ENCODE assay signal across 9 mouse cellular contexts in genomic region chr8:126398349-126398748, GRCm38 (mm10). TPM values are rescaled to one million over a fixed set of nuclear protein-coding genes. Genes with fewer than 3 reads are reported as not detected.
DNase-seq lines count a peak whose midpoint lies in the region; ATAC-seq and TF ChIP-seq lines count a peak whose summit lies in the region.
"Had no signal": no experiment of that assay in that cellular context is flagged by ENCODE, and none has a peak within 500 bp of the region (broad histone marks: within the 10 kb centered on the region; RNA-seq: fewer than 3 reads in every experiment).

No protein-coding gene starts in this region.

- H3K27ac ChIP-seq in hindbrain, postnatal 0 days, result no peak overlapping the region
- no peak overlapping the region for H3K27ac ChIP-seq in hindbrain, embryonic 14.5 days
- H3K27ac ChIP-seq in lung, postnatal 0 days (ENCODE audit: low read length), result no peak overlapping the region
- H3K27ac ChIP-seq: embryonic facial prominence, embryonic 15.5 days had no signal

- TF ChIP-seq EP300 in lung, postnatal 0 days (IDR thresholded peaks at IDR 0.05), result no peak

- ATAC-seq in hindbrain, postnatal 0 days, result no peak
- no peak for ATAC-seq in hindbrain, embryonic 14.5 days (ENCODE audit: low FRiP score)
- ATAC-seq in lung, postnatal 0 days, result no peak
- ATAC-seq in megakaryocyte progenitor cell, adult 5-6 weeks (replicated peaks; ENCODE audit: poor library complexity), result 0 out of 2 replicates have a peak, but pooled peaks have one; percentile 46

- H3K4me1 ChIP-seq in hindbrain, postnatal 0 days (ENCODE audit: insufficient read depth, low read length), result no peaks in the 10 kb centered on the region
- H3K4me1 ChIP-seq in hindbrain, embryonic 14.5 days (replicated peaks; ENCODE audit: control insufficient read depth, insufficient read depth, low read length), result no peaks in the 10 kb centered on the region; the same call in 1 of the 2 replicates
- H3K4me1 ChIP-seq in lung, postnatal 0 days (ENCODE audit: insufficient read depth, low read depth, low read length), result no peaks in the 10 kb centered on the region
- H3K4me1 ChIP-seq: embryonic facial prominence, embryonic 15.5 days had no signal

- no peaks in the 10 kb centered on the region for H3K27me3 ChIP-seq in hindbrain, postnatal 0 days (ENCODE audit: insufficient read depth, low read length)
- no peaks in the 10 kb centered on the region for H3K27me3 ChIP-seq in hindbrain, embryonic 14.5 days (ENCODE audit: control insufficient read depth, insufficient read depth, low read length)
- no peaks in the 10 kb centered on the region for H3K27me3 ChIP-seq in lung, postnatal 0 days (replicated peaks; ENCODE audit: insufficient read depth, low read length)
- H3K27me3 ChIP-seq: embryonic facial prominence, embryonic 15.5 days had no signal

- H3K4me3 ChIP-seq in hindbrain, postnatal 0 days (ENCODE audit: low read length), result no peak overlapping the region
- no peak overlapping the region for H3K4me3 ChIP-seq in hindbrain, embryonic 14.5 days (replicated peaks; ENCODE audit: low read length)
- H3K4me3 ChIP-seq in lung, postnatal 0 days (ENCODE audit: low read depth, low read length), result no peak overlapping the region
- H3K4me3 ChIP-seq: embryonic facial prominence, embryonic 15.5 days had no signal

- WGBS in hindbrain, postnatal 0 days, result 74% methylated on average over 3 of the region's 3 CpGs
- WGBS in hindbrain, embryonic 14.5 days, result 65% methylated on average over 3 of the region's 3 CpGs
- WGBS in lung, postnatal 0 days, result 66% methylated on average over 3 of the region's 3 CpGs

- no peak overlapping the region for H3K4me2 ChIP-seq in hindbrain, postnatal 0 days (ENCODE audit: low read depth, low read length)
- H3K4me2 ChIP-seq in hindbrain, embryonic 14.5 days (replicated peaks), result no peak overlapping the region
- no peak overlapping the region for H3K4me2 ChIP-seq in lung, postnatal 0 days (replicated peaks; ENCODE audit: low read depth, low read length)
- H3K4me2 ChIP-seq: embryonic facial prominence, embryonic 15.5 days had no signal

- H3K9ac ChIP-seq in hindbrain, postnatal 0 days (replicated peaks; ENCODE audit: low read length), result no peak overlapping the region
- H3K9ac ChIP-seq in hindbrain, embryonic 14.5 days, result no peak overlapping the region
- no peak overlapping the region for H3K9ac ChIP-seq in lung, postnatal 0 days (replicated peaks; ENCODE audit: low read depth)
- H3K9ac ChIP-seq: embryonic facial prominence, embryonic 15.5 days had no signal

- no peaks in the 10 kb centered on the region for H3K36me3 ChIP-seq in hindbrain, postnatal 0 days (ENCODE audit: insufficient read depth, low read length)
- H3K36me3 ChIP-seq in hindbrain, embryonic 14.5 days (replicated peaks; ENCODE audit: control insufficient read depth, insufficient read depth), result no peaks in the 10 kb centered on the region
- no peaks in the 10 kb centered on the region for H3K36me3 ChIP-seq in lung, postnatal 0 days (ENCODE audit: insufficient read depth, low read length)
- H3K36me3 ChIP-seq: embryonic facial prominence, embryonic 15.5 days had no signal

- no peak for DNase-seq in hindbrain, postnatal 0 days (ENCODE audit: low spot score)
- DNase-seq in hindbrain, embryonic 14.5 days (ENCODE audit: low spot score), result no peak
- DNase-seq in lung, postnatal 0 days (ENCODE audit: low spot score), result peak; percentile 17
- DNase-seq in lung, postnatal 25 days (ENCODE audit: low spot score), result no peak
- DNase-seq in brain, adult 2 months (ENCODE audit: low read depth, low spot score), result peak; percentile 37
- DNase-seq in frontal cortex, postnatal 14 days (ENCODE audit: low spot score in 2 of 2), result no peak
- DNase-seq: right cerebral cortex, postnatal 4 days had no signal

- TF ChIP-seq CTCF in hindbrain, postnatal 0 days (IDR thresholded peaks at IDR 0.05; ENCODE audit: low read depth), result peak; percentile 42; the same call in 1 of the 2 replicates
- peak; percentile 57 for TF ChIP-seq CTCF in lung, postnatal 0 days (IDR thresholded peaks at IDR 0.05)

- no peaks in the 10 kb centered on the region for H3K9me3 ChIP-seq in hindbrain, postnatal 0 days (ENCODE audit: low read length)
- H3K9me3 ChIP-seq in hindbrain, embryonic 14.5 days (ENCODE audit: control insufficient read depth, low read length), result no peaks in the 10 kb centered on the region
- no peaks in the 10 kb centered on the region for H3K9me3 ChIP-seq in lung, postnatal 0 days (ENCODE audit: low read length)
- H3K9me3 ChIP-seq: embryonic facial prominence, embryonic 15.5 days had no signal

RNA-seq across cellular contexts. Expression of gene Coa6, which starts 24.0 kb away (rescaled TPM):
- total RNA-seq in hindbrain, postnatal 0 days (2014; rRNA removed), result 20.9 and 27.5 TPM in 2 replicates
- polyA plus RNA-seq in hindbrain, postnatal 0 days (2015; fragmentation: Nextera tagmentation; extraction: Ambion mirVana), result 48.9 and 57.2 TPM in 2 replicates
- 44.7 and 51.1 TPM in 2 replicates for polyA plus RNA-seq in hindbrain, embryonic 14.5 days (2014; fragmentation: Nextera tagmentation; extraction: Ambion mirVana)
- 53.4 and 53.5 TPM in 2 replicates for polyA plus RNA-seq in lung, postnatal 0 days (2015; fragmentation: Nextera tagmentation; extraction: Ambion mirVana)
- total RNA-seq in megakaryocyte progenitor cell, adult 5-6 weeks (2015), result 34.9 and 36.3 TPM in 2 replicates
- 27.6 and 28.5 TPM in 2 replicates for total RNA-seq in megakaryocyte progenitor cell, adult 5-6 weeks (2017)

Comparison
In these comparisons a context has a peak if more than half of its experiments do, and no peak if none do; other contexts are left out.
1. DNase-seq: peak in lung, postnatal 0 days (single experiment) and brain, adult 2 months (single experiment); none in hindbrain, postnatal 0 days (single experiment), hindbrain, embryonic 14.5 days (single experiment), lung, postnatal 25 days (single experiment) and frontal cortex, postnatal 14 days (0 of 2).